Mouse (Mus musculus) testis, adult 10 weeks (tissue): ENCODE data around the gene Apba1. TPM values are rescaled to one million over a fixed set of nuclear protein-coding genes. Genes with fewer than 3 reads are reported as not detected.

ENCODE experiments used
- polyA plus RNA-seq: library from polyadenylated mRNA; stranded (reverse); fragments of 350-450 nt; fragmentation: Illumina TruSeq; extraction: RNeasy Lipid Tissue Mini Kit (QIAGEN cat#74804); gene quantifications from one replicate; pipeline ENCODE4 v1.2.3, GENCODE M21; 2014; ENCODE audit warnings: low read depth, low replicate concordance

The Apba1 gene
- 17.9 TPM for polyA plus RNA-seq

GRCm38 (mm10) chr19:23758554-23759321 lies at the start of gene Apba1:
Gene Apba1, plus strand, starts transcription at chr19:23758887.

Other genes starting within 250 kb of the Apba1 start
- gene 1700028P14Rik, start 106.1 kb upstream of the Apba1 start, polyA plus RNA-seq, result 436 TPM
- gene Ptar1, start 71.5 kb upstream of the Apba1 start, polyA plus RNA-seq, result 52.0 TPM